Mouse (Mus musculus) left cerebral cortex, adult 18-20 months (tissue): ENCODE data around the gene Zgrf1. TPM values are rescaled to one million over a fixed set of nuclear protein-coding genes. Genes with fewer than 3 reads are reported as not detected.
A peak's percentile ranks its signal among the peaks of the same experiment; 100 is the strongest.

Experiments
- DNase-seq, 2 experiments: peaks; one replicate each; pipeline ENCODE4 v3.0.0; 2021 to 2022; ENCODE audit warnings: low spot score in 2 of 2, mixed read lengths in 1 of 2
- long read RNA-seq, 2 experiments: library from polyadenylated mRNA; stranded (forward); transcript quantifications; one replicate each; pipeline ENCODE4 v2.0.0; 2021
- total RNA-seq, 2 experiments: library from RNA; stranded (reverse); gene quantifications; 2 replicates each; pipeline ENCODE4 v1.2.3; 2021

Zgrf1 gene
- total RNA-seq, result 1 to 10 TPM; 2.9 to 3.7 TPM
- long read RNA-seq, experiment 1, partial matches to known transcripts, result 0 of 1 reads
- long read RNA-seq, experiment 1, other reads (novel, unspliced or antisense), result 1 of 1 reads
- long read RNA-seq, experiment 2, result 0 reads

- peak; percentile 99 for DNase-seq
Measured at GRCm38 (mm10) chr3:127552973-127553719, at the start of gene Zgrf1, which contains the start of gene Larp7. TSS of gene Zgrf1 (plus strand) at chr3:127553489. TSS of gene Larp7 (minus strand) at chr3:127553349.

- no peak for DNase-seq
Measured at GRCm38 (mm10) chr3:127507878-127508783, 45.2 kb upstream of the Zgrf1 start.

GRCm38 (mm10) chr3:127511786-127512746 lies 41.2 kb upstream of the Zgrf1 start:
- DNase-seq, result peak in 1 of 2 experiments; percentile 12

- DNase-seq, result no peak
Measured at GRCm38 (mm10) chr3:127512794-127513335, 40.4 kb upstream of the Zgrf1 start.

GRCm38 (mm10) chr3:127513699-127514098 lies 39.6 kb upstream of the Zgrf1 start:
- no peak for DNase-seq

GRCm38 (mm10) chr3:127515251-127515650 lies 38.0 kb upstream of the Zgrf1 start:
- no peak for DNase-seq

GRCm38 (mm10) chr3:127520300-127520699 lies 33.0 kb upstream of the Zgrf1 start:
- DNase-seq, result no peak

GRCm38 (mm10) chr3:127521156-127521555 lies 32.1 kb upstream of the Zgrf1 start:
- DNase-seq, result no peak

- no peak for DNase-seq
Measured at GRCm38 (mm10) chr3:127525188-127525819, 28.0 kb upstream of the Zgrf1 start.

GRCm38 (mm10) chr3:127527465-127528034 lies 25.7 kb upstream of the Zgrf1 start:
- no peak for DNase-seq

- no peak for DNase-seq
Measured at GRCm38 (mm10) chr3:127529210-127529609, 24.1 kb upstream of the Zgrf1 start.

GRCm38 (mm10) chr3:127529824-127530223 lies 23.5 kb upstream of the Zgrf1 start:
- no peak for DNase-seq

- DNase-seq, result no peak
Measured at GRCm38 (mm10) chr3:127530293-127530692, 23.0 kb upstream of the Zgrf1 start.

- DNase-seq, result no peak
Measured at GRCm38 (mm10) chr3:127539193-127539592, 14.1 kb upstream of the Zgrf1 start.

GRCm38 (mm10) chr3:127543976-127544375 lies 9.3 kb upstream of the Zgrf1 start:
- no peak for DNase-seq

GRCm38 (mm10) chr3:127544610-127545121 lies 8.6 kb upstream of the Zgrf1 start:
- no peak for DNase-seq

GRCm38 (mm10) chr3:127547882-127548281 lies 5.4 kb upstream of the Zgrf1 start:
- peak; percentile 20 to 24 for DNase-seq

- no peak for DNase-seq
Measured at GRCm38 (mm10) chr3:127552434-127552972, 786 bp upstream of the Zgrf1 start.

GRCm38 (mm10) chr3:127553720-127554043 lies 393 bp downstream of the Zgrf1 start:
- no peak for DNase-seq
